Mouse (Mus musculus) hindbrain, embryonic 11.5 days (tissue): ENCODE data around the gene Tas2r136. TPM values are rescaled to one million over a fixed set of nuclear protein-coding genes. Genes with fewer than 3 reads are reported as not detected.
A peak's percentile ranks its signal among the peaks of the same experiment; 100 is the strongest.

Experiments
- ATAC-seq: fragments of 200-750 bp; cut with Nextera tagmentation; 2 replicates; pipeline ENCODE4 v1.8.0; 2017; ENCODE audit warnings: mild to moderate bottlenecking, moderate TSS enrichment, moderate library complexity; ENCODE audit not compliant: low FRiP score
- DNase-seq: peaks from one replicate; pipeline ENCODE4 v3.0.0-alpha.2; 2015; ENCODE audit warnings: low spot score
- H3K27ac ChIP-seq: fragments of 300-500 bp; sonication (generic); 2 replicates; pipeline ENCODE4 v1.5.1; 2014; ENCODE audit warnings: mild to moderate bottlenecking, low read depth, low read length
- H3K27me3 ChIP-seq: fragments of 300-500 bp; sonication (generic); 2 replicates; pipeline ENCODE4 v1.6.1; 2014; ENCODE audit warnings: mild to moderate bottlenecking, low read length, moderate library complexity, mixed read lengths; ENCODE audit not compliant: control insufficient read depth, insufficient read depth
- H3K36me3 ChIP-seq: fragments of 300-500 bp; sonication (generic); 2 replicates; pipeline ENCODE4 v1.6.1; 2014; ENCODE audit warnings: mild to moderate bottlenecking, low read length, moderate library complexity, mixed read lengths; ENCODE audit not compliant: control insufficient read depth, insufficient read depth
- H3K4me1 ChIP-seq: fragments of 300-500 bp; sonication (generic); replicated peaks from 2 replicates; pipeline ENCODE4 v1.6.1; 2014; ENCODE audit warnings: low read length, mixed read lengths; ENCODE audit not compliant: control insufficient read depth, insufficient read depth
- H3K4me2 ChIP-seq: fragments of 300-500 bp; sonication (generic); replicated peaks from 2 replicates; pipeline ENCODE4 v1.6.1; 2014; ENCODE audit warnings: mild to moderate bottlenecking, low read depth, low read length
- H3K4me3 ChIP-seq: fragments of 300-500 bp; sonication (generic); 2 replicates; pipeline ENCODE4 v1.5.1; 2014; ENCODE audit warnings: low read depth, low read length
- H3K9ac ChIP-seq: fragments of 300-500 bp; sonication (generic); 2 replicates; pipeline ENCODE4 v1.6.1; 2014; ENCODE audit warnings: low read depth, low read length
- H3K9me3 ChIP-seq: fragments of 300-500 bp; sonication (generic); 2 replicates; pipeline ENCODE4 v1.6.1; 2016; ENCODE audit warnings: low read length; ENCODE audit not compliant: control insufficient read depth
- WGBS: fragments of 180-500 bp; shearing (Covaris S2); extraction: QIAGEN DNeasy Blood & Tissue Kit; methylation state at CpG from one replicate; pipeline ENCODE4 v1.1.7; 2014; 5-methylcytosine and 5-hydroxymethylcytosine counted together
- polyA plus RNA-seq: library from polyadenylated mRNA; unstranded; fragments of >200 nt; fragmentation: Nextera tagmentation; extraction: Ambion mirVana; gene quantifications from 2 replicates; pipeline ENCODE4 v1.2.1, GENCODE M21; 2014

The Tas2r136 gene
- not detected in 2 replicates for polyA plus RNA-seq

DNA sequence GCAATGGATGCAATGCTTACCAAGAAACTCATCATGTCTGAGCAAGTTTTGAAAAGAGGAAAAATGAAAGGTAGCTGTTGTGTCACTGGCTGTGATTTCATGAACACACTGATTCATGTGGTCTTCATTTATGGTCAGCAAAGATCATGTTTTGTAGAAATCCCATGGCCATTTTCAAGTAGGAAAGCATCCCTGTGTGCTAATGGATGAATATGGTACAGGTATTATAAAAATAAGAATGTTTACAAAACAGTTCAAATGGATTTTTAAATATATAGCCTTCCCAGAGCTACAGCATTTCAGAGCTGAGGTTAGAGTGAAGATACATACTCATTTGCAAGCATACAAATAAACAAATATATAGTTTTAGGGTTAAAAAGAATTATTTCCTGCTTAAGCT is at the start of gene Tas2r136:
TSS of gene Tas2r136 (minus strand) at position 101 of the 400 bp plus-strand sequence.
- no peaks in the 10 kb centered on the region for H3K9me3 ChIP-seq
- H3K27ac ChIP-seq: no peak within 1 kb of the TSS
- no peaks in the 10 kb centered on the region for H3K36me3 ChIP-seq
- DNase-seq: no peak
- H3K4me3 ChIP-seq: no peak within 1 kb of the TSS
- H3K4me2 ChIP-seq: no peak within 1 kb of the TSS
- no peak within 1 kb of the TSS for H3K9ac ChIP-seq
- H3K4me1 ChIP-seq: no peaks in the 10 kb centered on the region
- no peaks in the 10 kb centered on the region for H3K27me3 ChIP-seq
- no peak for ATAC-seq

GRCm38 (mm10) chr6:132802518-132802917 is 24.6 kb upstream of the Tas2r136 start, which contains the start of gene Tas2r117:
Tas2r117 (plus strand) TSS chr6:132802818.
- no peak for DNase-seq
- Histone ChIP-seq H3K9me3 (no peaks in the 10 kb centered on the region), H3K4me1 (no peaks in the 10 kb centered on the region), H3K27me3 (no peaks in the 10 kb centered on the region), H3K4me2 (no peak within 1 kb of the TSS), H3K4me3 (no peak within 1 kb of the TSS), H3K9ac (no peak within 1 kb of the TSS), H3K36me3 (no peaks in the 10 kb centered on the region), H3K27ac (no peak within 1 kb of the TSS)
- ATAC-seq: no peak
- 77% methylated on average over 1 of the region's 1 CpGs for WGBS

GRCm38 (mm10) chr6:132795393-132795792 is 17.4 kb upstream of the Tas2r136 start:
- 15% methylated on average over 1 of the region's 1 CpGs for WGBS

GRCm38 (mm10) chr6:132761831-132762230 is 16.1 kb downstream of the Tas2r136 start, which contains the start of gene Tas2r102:
Tas2r102 (plus strand) TSS chr6:132762131.
- Histone ChIP-seq H3K27ac (no peak within 1 kb of the TSS), H3K4me1 (no peaks in the 10 kb centered on the region), H3K36me3 (no peaks in the 10 kb centered on the region), H3K27me3 (no peaks in the 10 kb centered on the region), H3K4me2 (no peak within 1 kb of the TSS), H3K9ac (no peak within 1 kb of the TSS), H3K4me3 (no peak within 1 kb of the TSS), H3K9me3 (no peaks in the 10 kb centered on the region)
- WGBS: 84% methylated on average over 2 of the region's 2 CpGs
- ATAC-seq (no peak), DNase-seq (no peak)

More at GRCm38 (mm10) chr6:132795393-132795792, 17.4 kb upstream of the Tas2r136 start:
- no peak overlapping the region for H3K4me3 ChIP-seq
- no peaks in the 10 kb centered on the region for H3K27me3 ChIP-seq
- DNase-seq (peak; percentile 36), ATAC-seq (no peak)
- H3K4me1 ChIP-seq: no peaks in the 10 kb centered on the region
- H3K9ac ChIP-seq: no peak overlapping the region
- no peaks in the 10 kb centered on the region for H3K36me3 ChIP-seq
- H3K4me2 ChIP-seq: no peak overlapping the region
- no peak overlapping the region for H3K27ac ChIP-seq
- no peaks in the 10 kb centered on the region for H3K9me3 ChIP-seq

GRCm38 (mm10) chr6:132754430-132754829 is 23.5 kb downstream of the Tas2r136 start, which contains the start of gene Tas2r124:
Tas2r124 (plus strand) TSS chr6:132754730.
- ATAC-seq: no peak
- no peak for DNase-seq
- whole genome bisulfite sequencing: 97% methylated on average over 1 of the region's 1 CpGs
- H3K36me3 ChIP-seq: no peaks in the 10 kb centered on the region
- no peak within 1 kb of the TSS for H3K27ac ChIP-seq
- H3K9me3 ChIP-seq: no peaks in the 10 kb centered on the region
- H3K27me3 ChIP-seq: no peaks in the 10 kb centered on the region
- no peak within 1 kb of the TSS for H3K9ac ChIP-seq
- H3K4me3 ChIP-seq: no peak within 1 kb of the TSS
- H3K4me2 ChIP-seq: no peak within 1 kb of the TSS
- no peaks in the 10 kb centered on the region for H3K4me1 ChIP-seq

DNA sequence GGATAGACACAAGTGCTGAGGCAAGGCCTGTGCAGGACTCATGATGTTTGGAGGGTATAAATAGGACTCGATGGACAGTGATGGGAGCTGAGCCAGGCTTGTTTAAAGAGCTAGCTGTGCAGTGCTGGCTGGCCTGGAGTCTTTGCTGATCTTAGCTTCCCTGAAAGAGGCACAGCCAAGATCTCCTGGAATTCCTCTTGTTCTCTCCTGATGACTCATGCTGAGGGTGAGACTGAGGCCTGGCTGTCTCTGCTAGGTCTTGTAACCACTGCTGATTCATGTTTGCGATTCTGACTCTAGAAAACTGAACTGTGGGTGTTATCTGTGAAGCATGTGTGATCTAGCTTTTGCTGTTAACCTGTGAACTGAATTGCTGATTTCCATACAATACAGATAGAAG is 27.8 kb downstream of the Tas2r136 start:
- DNase-seq (no peak), ATAC-seq (no peak)
- Histone ChIP-seq H3K4me2 (no peak overlapping the region), H3K36me3 (no peaks in the 10 kb centered on the region), H3K4me3 (no peak overlapping the region), H3K27ac (no peak overlapping the region), H3K4me1 (no peaks in the 10 kb centered on the region), H3K27me3 (no peaks in the 10 kb centered on the region), H3K9me3 (no peaks in the 10 kb centered on the region), H3K9ac (no peak overlapping the region)
- 89% methylated on average over 2 of the region's 2 CpGs for WGBS

GRCm38 (mm10) chr6:132737935-132738334 is 40.0 kb downstream of the Tas2r136 start, which contains the start of gene Tas2r115:
Tas2r115 (minus strand) TSS chr6:132738035.
- Histone ChIP-seq H3K4me2 (no peak within 1 kb of the TSS), H3K36me3 (no peaks in the 10 kb centered on the region), H3K27me3 (no peaks in the 10 kb centered on the region), H3K9me3 (no peaks in the 10 kb centered on the region), H3K27ac (no peak within 1 kb of the TSS), H3K4me1 (no peaks in the 10 kb centered on the region), H3K4me3 (no peak within 1 kb of the TSS), H3K9ac (no peak within 1 kb of the TSS)
- 82% methylated on average over 2 of the region's 2 CpGs for WGBS
- DNase-seq (no peak), ATAC-seq (no peak)

Other genes starting within 250 kb of the Tas2r136 start
- gene Prh1, start 208.4 kb downstream of the Tas2r136 start, polyA plus RNA-seq: not detected in 2 replicates
- not detected in 2 replicates for gene Prp2, start 182.2 kb downstream of the Tas2r136 start, polyA plus RNA-seq
- gene A630073D07Rik, start 126.6 kb downstream of the Tas2r136 start, polyA plus RNA-seq: not detected in 2 replicates
- not detected in 2 replicates for gene Tas2r120, start 121.2 kb downstream of the Tas2r136 start, polyA plus RNA-seq
- not detected in 2 replicates for gene Tas2r121, start 77.2 kb downstream of the Tas2r136 start, polyA plus RNA-seq
- not detected in 2 replicates for gene Tas2r122, start 66.2 kb downstream of the Tas2r136 start, polyA plus RNA-seq
- not detected in 2 replicates for gene Tas2r115, start 40.1 kb downstream of the Tas2r136 start, polyA plus RNA-seq
- not detected in 2 replicates for gene Tas2r124, start 23.4 kb downstream of the Tas2r136 start, polyA plus RNA-seq
- not detected in 2 replicates for gene Tas2r102, start 16.0 kb downstream of the Tas2r136 start, polyA plus RNA-seq
- not detected in 2 replicates for gene Tas2r117, start 24.7 kb upstream of the Tas2r136 start, polyA plus RNA-seq
- not detected in 2 replicates for gene Tas2r123, start 69.0 kb upstream of the Tas2r136 start, polyA plus RNA-seq
- not detected in 2 replicates for gene Tas2r116, start 77.3 kb upstream of the Tas2r136 start, polyA plus RNA-seq
- gene Tas2r110, start 89.8 kb upstream of the Tas2r136 start, polyA plus RNA-seq: not detected in 2 replicates
- not detected in 2 replicates for gene Tas2r113, start 114.8 kb upstream of the Tas2r136 start, polyA plus RNA-seq
- not detected in 2 replicates for gene Tas2r125, start 131.5 kb upstream of the Tas2r136 start, polyA plus RNA-seq
- gene Tas2r129, start 172.9 kb upstream of the Tas2r136 start, polyA plus RNA-seq: not detected in 2 replicates
- not detected in 2 replicates for gene Tas2r131, start 179.8 kb upstream of the Tas2r136 start, polyA plus RNA-seq
- not detected in 2 replicates for gene Tas2r109, start 202.8 kb upstream of the Tas2r136 start, polyA plus RNA-seq